Mouse (Mus musculus) gastrocnemius, postnatal 10 days (tissue): ENCODE results near the gene Dennd5a. TPM values are rescaled to one million over a fixed set of nuclear protein-coding genes. Genes with fewer than 3 reads are reported as not detected.

Experiments used
- total RNA-seq, 2 experiments: library from RNA; stranded (reverse); gene quantifications; 2 replicates each; pipeline ENCODE4 v1.2.3; 2021

Dennd5a gene
- total RNA-seq, 2 experiments from 2014 or later: 68.8 to 84.6 TPM

Other genes starting within 250 kb of the Dennd5a start
- not detected for gene BC051019, start 236.6 kb downstream of the Dennd5a start, total RNA-seq
- gene Ascl3, start 228.7 kb downstream of the Dennd5a start, total RNA-seq: not detected
- gene Tmem9b, start 207.6 kb downstream of the Dennd5a start, total RNA-seq: 10 to 100 TPM; 24.7 to 26.9 TPM
- gene Nrip3, start 178.4 kb downstream of the Dennd5a start, total RNA-seq: under 1 TPM; 0.14 to 0.43 TPM
- 10 to 100 TPM; 11.5 to 14.2 TPM for gene Scube2, start 94.8 kb downstream of the Dennd5a start, total RNA-seq
- 10 to 100 TPM; 28.6 to 41.6 TPM for gene Tmem41b, start 26.5 kb upstream of the Dennd5a start, total RNA-seq
- 10 to 100 TPM; 70.7 to 72.6 TPM for gene Ipo7, start 57.8 kb upstream of the Dennd5a start, total RNA-seq
- 1 to 10 TPM; 7.4 to 7.8 TPM for gene Zfp143, start 100.7 kb upstream of the Dennd5a start, total RNA-seq
- 1 to 10 TPM; 7.7 to 8.6 TPM for gene Wee1, start 161.6 kb upstream of the Dennd5a start, total RNA-seq